Mouse (Mus musculus): ENCODE measurements around the gene Zdhhc24. TPM values are rescaled to one million over a fixed set of nuclear protein-coding genes. Genes with fewer than 3 reads are reported as not detected.

Gene Zdhhc24
- polyA plus RNA-seq, 2 experiments from 2014 or later, result 3.7 to 6.2 TPM

- no peak for ATAC-seq
Observed at GRCm38 (mm10) chr19:4879324-4879703, 846 bp downstream of the Zdhhc24 start.

- no peak for ATAC-seq
Observed at GRCm38 (mm10) chr19:4883961-4884360, 5.5 kb downstream of the Zdhhc24 start.

- no peak for ATAC-seq
Observed at GRCm38 (mm10) chr19:4889791-4890190, 11.3 kb downstream of the Zdhhc24 start.

- no peak for ATAC-seq
Observed at GRCm38 (mm10) chr19:4891798-4892197, 13.3 kb downstream of the Zdhhc24 start.

- ATAC-seq, result no peak
Observed at GRCm38 (mm10) chr19:4896780-4897520, 18.5 kb downstream of the Zdhhc24 start.

- ATAC-seq, result no peak
Observed at GRCm38 (mm10) chr19:4898972-4899371, 20.5 kb downstream of the Zdhhc24 start.

- no peak for ATAC-seq
Observed at GRCm38 (mm10) chr19:4899888-4900287, 21.4 kb downstream of the Zdhhc24 start.

- ATAC-seq, result peak; percentile 97
Observed at GRCm38 (mm10) chr19:4905979-4906794, 27.7 kb downstream of the Zdhhc24 start, which contains the start of gene Bbs1. TSS of gene Bbs1 (minus strand) at chr19:4906628.

- ATAC-seq, result no peak
Observed at GRCm38 (mm10) chr19:4908107-4908506, 29.6 kb downstream of the Zdhhc24 start.

GRCm38 (mm10) chr19:4909376-4909775 is 30.9 kb downstream of the Zdhhc24 start:
- ATAC-seq, result no peak

- no peak for ATAC-seq
Observed at GRCm38 (mm10) chr19:4915924-4916603, 37.6 kb downstream of the Zdhhc24 start.

GRCm38 (mm10) chr19:4916827-4917226 is 38.4 kb downstream of the Zdhhc24 start:
- no peak for ATAC-seq

GRCm38 (mm10) chr19:4919652-4920051 is 41.2 kb downstream of the Zdhhc24 start:
- ATAC-seq, result no peak

GRCm38 (mm10) chr19:4925121-4925860 is 46.8 kb downstream of the Zdhhc24 start:
- no peak for ATAC-seq

- peak; percentile 99 for ATAC-seq
Observed at GRCm38 (mm10) chr19:4927904-4928531, 49.5 kb downstream of the Zdhhc24 start, which contains the start of gene Dpp3. TSS of gene Dpp3 (minus strand) at chr19:4928287.

- no peak for ATAC-seq
Observed at GRCm38 (mm10) chr19:4928781-4929180, 50.3 kb downstream of the Zdhhc24 start.

Other genes with a start within 250 kb of the Zdhhc24 start
- gene Gm960, start 180.0 kb upstream of the Zdhhc24 start, polyA plus RNA-seq (2017; shearing (Covaris generic)), result not detected
- under 1 TPM; 0.13 to 0.18 TPM for gene Sptbn2, start 167.5 kb upstream of the Zdhhc24 start, polyA plus RNA-seq (2017; shearing (Covaris generic))
- gene Rbm4b, start 122.2 kb upstream of the Zdhhc24 start, polyA plus RNA-seq (2017; shearing (Covaris generic)), result 100 to 1,000 TPM; 105 to 151 TPM
- 10 to 100 TPM; 27.9 to 49.0 TPM for gene Rbm4, start 84.8 kb upstream of the Zdhhc24 start, polyA plus RNA-seq (2017; shearing (Covaris generic))
- 10 to 100 TPM; 29.3 to 43.9 TPM for gene Gm21992, start 67.1 kb upstream of the Zdhhc24 start, polyA plus RNA-seq (2017; shearing (Covaris generic))
- 10 to 100 TPM; 22.1 to 53.5 TPM for gene Rbm14, start 67.0 kb upstream of the Zdhhc24 start, polyA plus RNA-seq (2017; shearing (Covaris generic))
- 100 to 1,000 TPM; 137 to 175 TPM for gene Ccs, start 39.3 kb upstream of the Zdhhc24 start, polyA plus RNA-seq (2017; shearing (Covaris generic))
- not detected for gene Ccdc87, start 39.3 kb upstream of the Zdhhc24 start, polyA plus RNA-seq (2017; shearing (Covaris generic))
- 1 to 10 TPM; 2.0 to 4.8 TPM for gene Ctsf, start 23.5 kb upstream of the Zdhhc24 start, polyA plus RNA-seq (2017; shearing (Covaris generic))
- gene Actn3, start 759 bp upstream of the Zdhhc24 start, polyA plus RNA-seq (2017; shearing (Covaris generic)), result not detected
- gene Bbs1, start 28.0 kb downstream of the Zdhhc24 start, polyA plus RNA-seq (2017; shearing (Covaris generic)), result 1 to 10 TPM in 1 of 2 experiments, under 1 TPM in 1; 0.38 to 1.7 TPM
- 10 to 100 TPM; 39.4 to 67.8 TPM for gene Dpp3, start 49.6 kb downstream of the Zdhhc24 start, polyA plus RNA-seq (2017; shearing (Covaris generic))
- gene Peli3, start 64.5 kb downstream of the Zdhhc24 start, polyA plus RNA-seq (2017; shearing (Covaris generic)), result under 1 TPM in 1 of 2 experiments, not detected in 1; 0.33 TPM
- gene Mrpl11, start 83.5 kb downstream of the Zdhhc24 start, polyA plus RNA-seq (2017; shearing (Covaris generic)), result 10 to 100 TPM; 75.6 to 83.6 TPM
- gene Npas4, start 111.6 kb downstream of the Zdhhc24 start, polyA plus RNA-seq (2017; shearing (Covaris generic)), result 1 to 10 TPM in 1 of 2 experiments, under 1 TPM in 1; 0.90 to 2.1 TPM
- 1 to 10 TPM; 2.4 to 2.5 TPM for gene Slc29a2, start 145.2 kb downstream of the Zdhhc24 start, polyA plus RNA-seq (2017; shearing (Covaris generic))
- 10 to 100 TPM; 11.9 to 20.5 TPM for gene B4gat1, start 160.2 kb downstream of the Zdhhc24 start, polyA plus RNA-seq (2017; shearing (Covaris generic))
- under 1 TPM; 0.35 to 0.80 TPM for gene AC124502.3, start 160.2 kb downstream of the Zdhhc24 start, polyA plus RNA-seq (2017; shearing (Covaris generic))
- 100 to 1,000 TPM in 1 of 2 experiments, 10 to 100 TPM in 1; 85.7 to 136 TPM for gene Brms1, start 162.7 kb downstream of the Zdhhc24 start, polyA plus RNA-seq (2017; shearing (Covaris generic))
- gene Rin1, start 171.8 kb downstream of the Zdhhc24 start, polyA plus RNA-seq (2017; shearing (Covaris generic)), result under 1 TPM; 0.14 to 0.17 TPM
- not detected for gene Cd248, start 189.4 kb downstream of the Zdhhc24 start, polyA plus RNA-seq (2017; shearing (Covaris generic))
- gene Tmem151a, start 206.9 kb downstream of the Zdhhc24 start, polyA plus RNA-seq (2017; shearing (Covaris generic)), result not detected
- 10 to 100 TPM; 58.1 to 67.8 TPM for gene Yif1a, start 209.9 kb downstream of the Zdhhc24 start, polyA plus RNA-seq (2017; shearing (Covaris generic))
- gene Cnih2, start 219.9 kb downstream of the Zdhhc24 start, polyA plus RNA-seq (2017; shearing (Covaris generic)), result under 1 TPM in 1 of 2 experiments, not detected in 1; 0.55 TPM
- 100 to 1,000 TPM in 1 of 2 experiments, 10 to 100 TPM in 1; 91.1 to 113 TPM for gene Rab1b, start 228.4 kb downstream of the Zdhhc24 start, polyA plus RNA-seq (2017; shearing (Covaris generic))
- gene Klc2, start 239.9 kb downstream of the Zdhhc24 start, polyA plus RNA-seq (2017; shearing (Covaris generic)), result 1 to 10 TPM; 4.3 to 5.0 TPM